Mouse (Mus musculus) bone marrow macrophage, adult 2 months (primary cell): ENCODE data around the gene Zfr2.

Experiments used
- CTCF ChIP-seq: IDR thresholded peaks from 2 replicates; pipeline ENCODE4 v1.5.1; 2012; ENCODE audit warnings: low read depth, mild to moderate bottlenecking, low read length, moderate library complexity
- POLR2A ChIP-seq: IDR thresholded peaks from 2 replicates; pipeline ENCODE4 v1.6.1; 2012; ENCODE audit warnings: mild to moderate bottlenecking, low read depth, low read length, borderline replicate concordance

- TF ChIP-seq POLR2A (no peak), CTCF (peak; percentile 94)
Observed at GRCm38 (mm10) chr10:81287513-81288157, 54.7 kb downstream of the Zfr2 start.
